Mouse (Mus musculus) bone marrow, adult 2 months (tissue): ENCODE data around the gene Vps72. TPM values are rescaled to one million over a fixed set of nuclear protein-coding genes. Genes with fewer than 3 reads are reported as not detected.
"Not testable (repeated sequence)": the region's sequence is repeated elsewhere in the genome, so short reads cannot be mapped to it uniquely, and the experiment has no call there.

Experiments used
- H3K27ac ChIP-seq: fragments of 200-500 bp; 2 replicates; pipeline ENCODE4 v1.5.1; 2012; ENCODE audit warnings: low read depth, mild to moderate bottlenecking, control low read depth, inconsistent platforms, low read length; ENCODE audit not compliant: control insufficient read depth, poor library complexity, insufficient read depth
- H3K4me1 ChIP-seq: fragments of 200-500 bp; 2 replicates; pipeline ENCODE4 v1.6.1; 2011; ENCODE audit warnings: low read length; ENCODE audit not compliant: control insufficient read depth, insufficient read depth
- H3K4me3 ChIP-seq: fragments of 200-500 bp; replicated peaks from 2 replicates; pipeline ENCODE3; 2011; ENCODE audit warnings: mild to moderate bottlenecking, low read depth, low read length, control low read depth; ENCODE audit not compliant: control insufficient read depth
- CTCF ChIP-seq: fragments of 200-500 bp; IDR thresholded peaks from 2 replicates; pipeline ENCODE4 v1.5.1; 2011; ENCODE audit warnings: low read length, control low read depth; ENCODE audit not compliant: control insufficient read depth, insufficient read depth
- POLR2A ChIP-seq: fragments of 200-500 bp; IDR thresholded peaks from 2 replicates; pipeline ENCODE4 v1.6.1; 2011; ENCODE audit warnings: low read depth, mild to moderate bottlenecking, control low read depth, low read length, borderline replicate concordance; ENCODE audit not compliant: control insufficient read depth
- WGBS: fragments of 180-500 bp; shearing (Covaris S2); methylation state at CpG from one replicate; pipeline ENCODE4 v1.1.7; 2018; 5-methylcytosine and 5-hydroxymethylcytosine counted together
- polyA plus RNA-seq: library from polyadenylated mRNA; stranded (reverse); fragments of >200 nt; gene quantifications from 2 replicates; pipeline ENCODE4 v1.2.4, GENCODE M21; 2011; ENCODE audit warnings: low replicate concordance; ENCODE audit not compliant: missing spikeins, insufficient read depth, insufficient read length

Gene Vps72
- polyA plus RNA-seq, 1 experiment, result 39.0 TPM

- Histone ChIP-seq H3K4me3 (no peak within 1 kb of the TSS), H3K4me1 (no peaks in the 10 kb centered on the region), H3K27ac (no peak within 1 kb of the TSS)
- TF ChIP-seq POLR2A (no peak), CTCF (peak; percentile 49)
- 67% methylated on average over 6 of the region's 6 CpGs for WGBS
Measured at GRCm38 (mm10) chr3:95124246-95124645, 13.4 kb downstream of the Vps72 start, which contains the start of gene Tmod4. Gene Tmod4 (plus strand): TSS chr3:95124476.

- H3K4me3 ChIP-seq, result no peak overlapping the region
- TF ChIP-seq POLR2A, result no peak
- no peak for TF ChIP-seq CTCF
- no peaks in the 10 kb centered on the region for H3K4me1 ChIP-seq
- no peak overlapping the region for H3K27ac ChIP-seq
- WGBS, result 27% methylated on average over 5 of the region's 5 CpGs
Measured at GRCm38 (mm10) chr3:95124972-95125371, 14.2 kb downstream of the Vps72 start.

- Histone ChIP-seq H3K27ac (no peak overlapping the region), H3K4me3 (no peak overlapping the region), H3K4me1 (peaks cover 2% of the 10 kb centered on the region)
- TF ChIP-seq CTCF, result no peak
- 86% methylated on average over 6 of the region's 6 CpGs for WGBS
Measured at GRCm38 (mm10) chr3:95129226-95129651, 18.4 kb downstream of the Vps72 start.

DNA sequence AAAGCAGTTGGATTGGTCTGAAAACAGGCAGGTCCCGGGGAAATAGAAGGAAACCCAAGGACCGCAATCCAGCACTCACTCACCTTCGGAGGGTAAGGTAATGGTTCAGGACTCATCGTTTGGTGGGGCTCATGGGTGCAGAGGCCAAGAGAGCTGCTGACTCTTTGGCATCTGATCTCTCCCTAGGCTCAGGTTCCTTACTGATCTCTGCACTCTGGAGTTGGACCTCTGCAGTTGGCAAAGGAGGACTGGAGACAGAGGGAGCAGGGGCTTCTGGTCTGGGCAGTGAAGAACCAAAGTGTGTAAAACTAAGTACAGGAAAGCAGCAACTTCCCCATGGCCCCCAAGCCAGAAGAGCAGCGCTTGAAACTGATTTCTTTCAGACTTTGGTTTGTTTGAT is 19.3 kb downstream of the Vps72 start:
- Histone ChIP-seq H3K4me3 (no peak overlapping the region), H3K27ac (no peak overlapping the region), H3K4me1 (peaks cover 2% of the 10 kb centered on the region)
- no peak for TF ChIP-seq CTCF
- no peak for TF ChIP-seq POLR2A
- 88% methylated on average over 5 of the region's 5 CpGs for WGBS

DNA sequence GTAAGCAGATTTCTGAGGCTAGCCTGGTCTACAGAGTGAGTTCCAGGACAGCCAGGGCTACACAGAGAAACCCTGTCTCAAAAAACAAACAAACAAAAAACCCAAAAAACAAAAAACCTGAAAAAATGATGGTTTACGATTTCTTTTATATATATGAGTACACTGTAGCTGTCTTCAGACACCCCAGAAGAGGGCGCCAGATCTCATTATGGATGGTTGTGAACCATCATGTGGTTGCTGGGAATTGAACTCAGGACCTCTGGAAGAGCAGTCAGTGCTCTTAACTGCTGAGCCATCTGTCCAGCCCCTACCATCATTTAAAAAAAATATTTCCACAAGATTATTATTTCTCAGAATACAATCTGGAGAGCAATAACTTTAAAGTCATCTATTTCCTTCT is 21.6 kb downstream of the Vps72 start:
- not testable (repeated sequence) for H3K4me1 ChIP-seq, H3K4me3 ChIP-seq, H3K27ac ChIP-seq
- WGBS, result 82% methylated on average over 2 of the region's 2 CpGs

GRCm38 (mm10) chr3:95133176-95133575 is 22.4 kb downstream of the Vps72 start:
- 58% methylated on average over 11 of the region's 11 CpGs for WGBS
- no peak for TF ChIP-seq POLR2A
- no peak for TF ChIP-seq CTCF
- Histone ChIP-seq H3K4me3 (peak overlapping the region; percentile 75), H3K27ac (peak overlapping the region; percentile 25; the same call in 1 of the 2 replicates), H3K4me1 (peaks cover 4% of the 10 kb centered on the region)

DNA sequence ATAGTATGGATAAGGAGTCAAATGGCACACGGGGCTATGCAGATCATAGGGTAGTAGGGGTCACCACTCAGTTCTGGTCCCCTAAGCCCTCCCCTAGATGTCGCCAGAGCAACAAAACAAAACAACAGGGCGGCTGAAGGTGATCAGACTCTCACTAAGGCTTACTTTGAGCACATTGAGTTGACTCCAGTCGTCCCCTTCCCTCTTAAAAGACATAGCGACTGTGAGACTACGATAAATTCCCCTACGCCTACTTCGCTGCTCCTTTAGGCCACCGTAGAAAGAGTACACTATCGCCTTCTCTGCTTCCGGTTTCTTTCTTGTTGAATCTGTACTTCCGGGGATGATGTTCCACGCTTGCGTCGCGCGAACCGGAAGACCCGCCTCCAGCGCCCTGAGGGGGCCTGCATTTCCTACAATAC is 22.9 kb downstream of the Vps72 start, which contains the start of the genes Scnm1 and Lysmd1:
TSS of gene Scnm1 (minus strand) at position 332 of the 422 bp plus-strand sequence.
TSS of gene Lysmd1 (plus strand) at position 409 of the 422 bp plus-strand sequence.
- WGBS, result under 1% methylated on average over 20 of the region's 20 CpGs
- no peak for TF ChIP-seq POLR2A
- TF ChIP-seq CTCF, result no peak
- H3K27ac ChIP-seq, result peak within 1 kb of the TSS; percentile 49; the same call in 1 of the 2 replicates
- H3K4me1 ChIP-seq, result peaks cover 4% of the 10 kb centered on the region
- H3K4me3 ChIP-seq, result peak within 1 kb of the TSS; percentile 75

DNA sequence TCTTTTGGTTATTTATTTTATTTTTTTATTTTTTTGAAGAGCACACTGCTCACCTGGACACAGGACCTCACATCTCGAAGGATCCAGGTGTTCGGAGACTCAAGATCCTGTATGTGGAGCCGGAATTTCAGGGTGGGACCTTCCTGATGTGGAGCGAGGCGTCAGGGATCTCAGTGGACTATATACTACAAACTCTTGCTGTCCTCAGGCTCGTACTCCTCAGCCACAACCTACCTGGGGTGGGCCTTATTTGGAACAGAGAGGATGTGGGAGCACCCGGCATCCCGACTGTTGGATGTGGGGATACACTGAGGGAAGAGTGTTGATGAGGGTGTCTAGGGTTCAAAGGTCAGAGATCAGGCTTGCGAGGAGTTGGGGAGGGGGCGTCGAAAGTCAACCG is 23.3 kb downstream of the Vps72 start:
- not testable (repeated sequence) for H3K4me1 ChIP-seq, H3K4me3 ChIP-seq, H3K27ac ChIP-seq
- no CpG with 5 or more reads among the region's 12 CpGs for WGBS

DNA sequence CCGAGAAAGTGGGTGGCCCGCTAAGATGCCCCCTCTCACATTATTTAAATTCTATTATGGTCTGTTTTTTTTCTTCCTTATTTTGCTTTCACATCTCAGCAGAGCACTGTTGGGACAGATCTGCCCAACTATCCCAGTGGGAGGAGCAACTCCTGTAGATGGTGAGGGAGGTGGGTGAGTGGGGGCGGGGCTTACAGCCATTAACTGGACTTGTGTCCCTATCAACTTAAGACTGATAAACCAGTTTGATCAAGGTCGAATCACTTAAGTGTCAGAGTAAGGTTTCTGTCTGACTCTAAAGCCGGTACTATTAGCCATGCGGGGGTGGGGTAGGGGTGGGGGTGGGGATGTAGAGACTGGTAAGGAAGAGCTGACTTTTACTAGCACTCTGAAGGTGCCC is 24.2 kb downstream of the Vps72 start:
- TF ChIP-seq CTCF (no peak), POLR2A (no peak)
- 0% methylated on average over 6 of the region's 6 CpGs for WGBS

More for the DNA sequence above, 24.2 kb downstream of the Vps72 start:
- H3K27ac ChIP-seq, result peak overlapping the region; percentile 49; the same call in 1 of the 2 replicates
- peak overlapping the region; percentile 36 for H3K4me3 ChIP-seq
- peaks cover 4% of the 10 kb centered on the region for H3K4me1 ChIP-seq
